Mouse (Mus musculus): ENCODE results near the gene Gm10439. TPM values are rescaled to one million over a fixed set of nuclear protein-coding genes. Genes with fewer than 3 reads are reported as not detected.
"Not testable (repeated sequence)": the region's sequence is repeated elsewhere in the genome, so short reads cannot be mapped to it uniquely, and the experiment has no call there.

Gm10439 gene
- not detected for total RNA-seq (2022)

GRCm38 (mm10) chrX:149594270-149594669, at the start of gene Gm10439:
Gene Gm10439 (plus strand): TSS chrX:149594570.
- DNase-seq (ENCODE audit: low spot score in 2 of 2): not testable (repeated sequence)

Other genes with a start within 250 kb of the Gm10439 start
- gene Gm15085, start 147.0 kb upstream of the Gm10439 start, total RNA-seq (2022): not detected
- not detected for gene Gm15097, start 189.9 kb downstream of the Gm10439 start, total RNA-seq (2022)

Data from layer of hippocampus, adult 8-10 months (tissue).